Mouse (Mus musculus) spleen, adult 2 months (tissue): Measurements from ENCODE around the gene Hyal2.

Source experiments
- CTCF ChIP-seq: fragments of 200-500 bp; IDR thresholded peaks from 2 replicates; pipeline ENCODE4 v1.5.1; 2011; ENCODE audit warnings: mild to moderate bottlenecking, inconsistent platforms; ENCODE audit not compliant: insufficient read depth, insufficient read length, insufficient replicate concordance; ENCODE audit errors: extremely low read depth
- POLR2A ChIP-seq: fragments of 200-500 bp; IDR thresholded peaks from 2 replicates; pipeline ENCODE4 v1.6.1; 2011; ENCODE audit warnings: low read depth, low read length, inconsistent platforms

- TF ChIP-seq CTCF (no peak), POLR2A (no peak)
These were observed 8.8 kb downstream of the Hyal2 start, which contains the start of gene Hyal1 for GRCm38 (mm10) chr9:107576357-107577107.
